Mouse (Mus musculus) heart, postnatal 0 days (tissue): ENCODE data around the gene Synpo2l. TPM values are rescaled to one million over a fixed set of nuclear protein-coding genes. Genes with fewer than 3 reads are reported as not detected.
"Not testable (repeated sequence)": the region's sequence is repeated elsewhere in the genome, so short reads cannot be mapped to it uniquely, and the experiment has no call there.

ENCODE experiments used
- ATAC-seq: fragments of 200-750 bp; cut with Nextera tagmentation; 2 replicates; pipeline ENCODE4 v1.8.0; 2017; ENCODE audit warnings: low read depth, moderate number of reproducible peaks, moderate library complexity; ENCODE audit not compliant: insufficient read depth
- DNase-seq: peaks from one replicate; pipeline ENCODE4 v3.0.0-alpha.2; 2016; ENCODE audit warnings: low spot score
- H3K27ac ChIP-seq: fragments of 300-500 bp; sonication (generic); 2 replicates; pipeline ENCODE4 v1.5.1; 2014; ENCODE audit warnings: low read depth, mild to moderate bottlenecking
- H3K27me3 ChIP-seq: fragments of 300-500 bp; sonication (generic); 2 replicates; pipeline ENCODE4 v1.6.1; 2014; ENCODE audit warnings: low read length, mixed read lengths; ENCODE audit not compliant: control insufficient read depth, insufficient read depth
- H3K36me3 ChIP-seq: fragments of 300-500 bp; sonication (generic); replicated peaks from 2 replicates; pipeline ENCODE4 v1.6.1; 2014; ENCODE audit warnings: low read length, mixed read lengths; ENCODE audit not compliant: control insufficient read depth, insufficient read depth
- H3K4me1 ChIP-seq: fragments of 300-500 bp; sonication (generic); 2 replicates; pipeline ENCODE4 v1.6.1; 2014; ENCODE audit warnings: antibody characterized with exemption; ENCODE audit not compliant: control insufficient read depth, insufficient read depth
- H3K4me2 ChIP-seq: fragments of 300-500 bp; sonication (generic); 2 replicates; pipeline ENCODE4 v1.6.1; 2014; ENCODE audit warnings: low read depth, mild to moderate bottlenecking, low read length, moderate library complexity
- H3K4me3 ChIP-seq: fragments of 300-500 bp; sonication (generic); 2 replicates; pipeline ENCODE4 v1.5.1; 2014; ENCODE audit warnings: low read depth, low read length
- H3K9ac ChIP-seq: fragments of 300-500 bp; sonication (generic); replicated peaks from 2 replicates; pipeline ENCODE4 v1.6.1; 2014; ENCODE audit warnings: low read depth, low read length, mixed read lengths
- H3K9me3 ChIP-seq: fragments of 300-500 bp; sonication (generic); replicated peaks from 2 replicates; pipeline ENCODE4 v1.6.1; 2016; ENCODE audit warnings: low read length; ENCODE audit not compliant: control insufficient read depth
- CTCF ChIP-seq: IDR thresholded peaks from 2 replicates; pipeline ENCODE4 v1.5.1; 2016; ENCODE audit warnings: antibody characterized with exemption, control low read depth, low read depth
- EP300 ChIP-seq: IDR thresholded peaks from 2 replicates; pipeline ENCODE4 v1.6.1; 2016; ENCODE audit warnings: antibody characterized with exemption, low read depth
- WGBS: fragments of 180-500 bp; shearing (Covaris S2); extraction: QIAGEN DNeasy Blood & Tissue Kit; methylation state at CpG from one replicate; pipeline ENCODE4 v1.1.7; 2014; 5-methylcytosine and 5-hydroxymethylcytosine counted together
- polyA plus RNA-seq: library from polyadenylated mRNA; unstranded; fragments of >200 nt; fragmentation: Nextera tagmentation; extraction: Ambion mirVana; gene quantifications from 2 replicates; pipeline ENCODE4 v1.2.1, GENCODE M21; 2015
- total RNA-seq: library from RNA; depleted of rRNA; stranded (reverse); fragments of >200 nt; gene quantifications from 2 replicates; pipeline ENCODE4 v1.2.3, GENCODE M21; 2014; ENCODE audit warnings: low replicate concordance; rRNA removed

Synpo2l gene
- 190 and 249 TPM in 2 replicates for total RNA-seq
- polyA plus RNA-seq = 96.8 and 104 TPM in 2 replicates

GRCm38 (mm10) chr14:20668154-20668810 lies at the start of gene Synpo2l:
Gene Synpo2l (minus strand): TSS chr14:20668354.
- DNase-seq (peak; percentile 92), ATAC-seq (peak; percentile 75)
- Histone ChIP-seq H3K9me3 (no peaks in the 10 kb centered on the region), H3K4me3 (peak within 1 kb of the TSS; percentile 51), H3K27ac (peak within 1 kb of the TSS; percentile 99), H3K9ac (peak within 1 kb of the TSS; percentile 72), H3K36me3 (no peaks in the 10 kb centered on the region), H3K4me2 (peak within 1 kb of the TSS; percentile 74), H3K4me1 (peaks cover 23% of the 10 kb centered on the region), H3K27me3 (no peaks in the 10 kb centered on the region)
- 40% methylated on average over 8 of the region's 8 CpGs for WGBS
- TF ChIP-seq CTCF (no peak), EP300 (peak; percentile 81)

DNA sequence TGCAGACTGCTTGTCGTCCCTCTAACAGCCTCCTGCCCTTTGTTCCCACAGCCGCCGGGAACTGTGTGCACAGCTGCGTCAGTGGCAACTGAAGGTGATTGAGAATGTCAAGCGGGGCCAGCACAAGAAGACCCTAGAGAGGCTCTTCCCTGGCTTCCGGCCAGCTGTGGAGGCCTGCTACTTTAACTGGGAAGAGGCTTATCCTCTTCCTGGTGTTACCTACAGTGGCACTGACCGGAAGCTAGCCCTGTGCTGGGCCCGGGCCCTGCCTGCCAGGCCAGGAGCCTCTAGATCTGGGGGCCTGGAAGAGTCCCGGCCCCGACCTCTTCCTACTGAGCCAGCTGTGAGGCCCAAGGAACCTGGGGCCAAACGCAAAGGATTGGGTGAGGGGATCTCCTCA lies 45.7 kb upstream of the Synpo2l start:
- H3K9ac ChIP-seq = peak overlapping the region; percentile 47; the same call in 1 of the 2 replicates
- H3K4me2 ChIP-seq = no peak overlapping the region
- ATAC-seq = peak; percentile 76
- 24% methylated on average over 11 of the region's 11 CpGs for WGBS
- no peaks in the 10 kb centered on the region for H3K9me3 ChIP-seq
- DNase-seq = peak; percentile 59
- H3K27ac ChIP-seq = peak overlapping the region; percentile 73
- TF ChIP-seq CTCF (no peak), EP300 (no peak)
- H3K4me3 ChIP-seq = no peak overlapping the region
- H3K36me3 ChIP-seq = peaks cover 89% of the 10 kb centered on the region
- peaks cover 5% of the 10 kb centered on the region for H3K4me1 ChIP-seq
- no peaks in the 10 kb centered on the region for H3K27me3 ChIP-seq

- Histone ChIP-seq H3K9ac (peak overlapping the region; percentile 91), H3K4me2 (peak overlapping the region; percentile 71), H3K4me3 (peak overlapping the region; percentile 74), H3K9me3 (no peaks in the 10 kb centered on the region), H3K4me1 (peaks cover 12% of the 10 kb centered on the region), H3K27ac (peak overlapping the region; percentile 84), H3K36me3 (peaks cover 48% of the 10 kb centered on the region), H3K27me3 (no peaks in the 10 kb centered on the region)
- WGBS = 5% methylated on average over 10 of the region's 10 CpGs
- TF ChIP-seq EP300 (no peak), CTCF (no peak)
- DNase-seq = no peak
- no peak for ATAC-seq
Measured at GRCm38 (mm10) chr14:20708239-20708638, 40.1 kb upstream of the Synpo2l start.

DNA sequence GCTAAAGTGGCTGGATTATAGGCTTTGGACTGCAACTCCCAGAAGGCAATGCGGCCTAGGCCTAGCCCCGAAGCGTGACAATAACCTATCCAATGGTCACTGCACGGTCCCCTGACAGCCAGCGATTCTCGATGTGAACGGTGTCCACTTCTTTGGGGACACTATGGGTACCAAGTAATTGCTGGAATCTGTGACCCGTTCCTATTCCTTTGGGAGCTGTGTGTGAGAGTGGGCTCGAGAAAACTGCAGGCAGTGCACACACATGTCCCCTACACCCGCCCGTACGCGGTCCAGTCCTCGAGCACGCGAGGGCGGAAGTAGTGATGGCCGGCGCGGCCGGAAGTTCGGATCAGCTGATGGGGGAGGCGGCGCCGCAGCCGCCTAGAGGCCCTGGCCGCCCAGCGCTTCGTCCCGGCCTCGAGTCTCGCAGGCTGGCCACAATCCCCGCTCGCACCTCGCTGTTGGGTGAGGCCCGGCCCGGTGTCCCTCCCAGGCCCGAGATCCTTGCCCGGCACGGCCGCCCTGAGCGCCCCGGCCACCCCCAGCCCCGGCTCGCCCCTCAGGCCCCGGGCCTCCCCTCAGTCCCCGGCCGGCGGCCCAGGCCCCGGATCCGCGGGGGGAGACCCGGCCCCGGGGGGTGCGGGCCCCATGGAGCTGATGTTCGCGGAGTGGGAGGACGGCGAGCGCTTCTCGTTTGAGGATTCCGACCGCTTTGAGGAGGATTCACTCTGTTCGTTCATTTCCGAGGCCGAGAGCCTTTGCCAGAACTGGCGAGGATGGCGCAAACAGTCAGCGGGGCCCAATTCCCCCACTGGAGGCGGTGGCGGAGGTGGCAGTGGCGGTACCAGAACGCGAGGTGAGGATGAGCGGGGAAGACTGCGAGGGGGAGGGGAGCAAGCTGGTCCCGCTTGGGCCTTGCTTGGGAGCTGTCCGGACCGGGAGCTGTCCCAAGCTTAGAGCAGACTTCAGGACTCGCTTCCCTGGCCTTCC lies 39.3 kb upstream of the Synpo2l start, which contains the start of gene Zswim8:
Gene Zswim8 (plus strand): TSS at position 352 of the 990 bp plus-strand sequence.
- 1% methylated on average over 74 of the region's 80 CpGs for WGBS
- H3K4me1 ChIP-seq = peaks cover 12% of the 10 kb centered on the region
- peak within 1 kb of the TSS; percentile 84 for H3K27ac ChIP-seq
- peak within 1 kb of the TSS; percentile 91 for H3K9ac ChIP-seq
- TF ChIP-seq EP300 = no peak
- TF ChIP-seq CTCF = no peak
- H3K4me3 ChIP-seq = peak within 1 kb of the TSS; percentile 74
- ATAC-seq (peak; percentile 86), DNase-seq (peak; percentile 95)
- H3K36me3 ChIP-seq = peaks cover 40% of the 10 kb centered on the region
- H3K4me2 ChIP-seq = peak within 1 kb of the TSS; percentile 71
- H3K9me3 ChIP-seq = no peaks in the 10 kb centered on the region
- no peaks in the 10 kb centered on the region for H3K27me3 ChIP-seq

- H3K36me3 ChIP-seq = peaks cover 20% of the 10 kb centered on the region
- peak overlapping the region; percentile 97 for H3K27ac ChIP-seq
- not testable (repeated sequence) for ATAC-seq, DNase-seq, H3K9me3 ChIP-seq, H3K27me3 ChIP-seq
- WGBS = 5% methylated on average over 8 of the region's 8 CpGs
- peak overlapping the region; percentile 78 for H3K4me3 ChIP-seq
- peak overlapping the region; percentile 94 for H3K9ac ChIP-seq
- H3K4me1 ChIP-seq = peaks cover 17% of the 10 kb centered on the region
- peak overlapping the region; percentile 82 for H3K4me2 ChIP-seq
- TF ChIP-seq EP300 = 0 out of 2 replicates have a peak, but pooled peaks have one; percentile 9
Measured at GRCm38 (mm10) chr14:20703461-20703860, 35.3 kb upstream of the Synpo2l start.
